Mouse (Mus musculus) myocyte (in vitro differentiated cells): ENCODE measurements around the gene Fah. TPM values are rescaled to one million over a fixed set of nuclear protein-coding genes. Genes with fewer than 3 reads are reported as not detected.

Experiments
- H3K27me3 ChIP-seq: one replicate; pipeline ENCODE4 v1.6.1; 2011; ENCODE audit not compliant: control insufficient read depth, insufficient read depth, insufficient read length
- H3K36me3 ChIP-seq: one replicate; pipeline ENCODE4 v1.6.1; 2011; ENCODE audit not compliant: control insufficient read depth, insufficient read depth
- H3K4me2 ChIP-seq: one replicate; pipeline ENCODE4 v1.6.1; 2011; ENCODE audit warnings: low read depth, control low read depth
- H3K4me3 ChIP-seq: one replicate; pipeline ENCODE4 v1.5.1; 2011; ENCODE audit warnings: mild to moderate bottlenecking, control low read depth, moderate library complexity
- H3K79me2 ChIP-seq: one replicate; pipeline ENCODE4 v1.6.1; 2011; ENCODE audit not compliant: control insufficient read depth, insufficient read depth
- H3ac ChIP-seq: one replicate; pipeline ENCODE4 v1.6.1; 2011; ENCODE audit not compliant: control insufficient read depth, insufficient read length
- CEBPB ChIP-seq: IDR thresholded peaks from 2 replicates; pipeline ENCODE4 v1.6.1; 2011; ENCODE audit warnings: mild to moderate bottlenecking, moderate library complexity; ENCODE audit not compliant: poor library complexity, insufficient read depth, severe bottlenecking
- E2F4 ChIP-seq: IDR thresholded peaks from one replicate; pipeline ENCODE4 v1.6.1; 2011; ENCODE audit warnings: mild to moderate bottlenecking, control low read depth, moderate library complexity; ENCODE audit not compliant: insufficient read depth
- MAX ChIP-seq: IDR thresholded peaks from one replicate; pipeline ENCODE4 v1.6.1; 2011; ENCODE audit warnings: low read depth, mild to moderate bottlenecking, control low read depth
- MYOD1 ChIP-seq, 3 experiments: IDR thresholded peaks; one replicate each; pipeline ENCODE4 v1.6.1; 2011; ENCODE audit warnings: control low read depth in 2 of 3, low read depth in 2 of 3, mild to moderate bottlenecking in 2 of 3, moderate library complexity in 1 of 3; ENCODE audit not compliant: insufficient read length in 2 of 3, control insufficient read depth in 1 of 3
- MYOG ChIP-seq, 3 experiments: IDR thresholded peaks; one replicate each; pipeline ENCODE4 v1.6.1; 2011; ENCODE audit warnings: control low read depth in 2 of 3, low read depth in 2 of 3, mild to moderate bottlenecking in 2 of 3; ENCODE audit not compliant: insufficient read length in 2 of 3, control insufficient read depth in 1 of 3, insufficient read depth in 1 of 3
- POLR2A ChIP-seq: IDR thresholded peaks from one replicate; pipeline ENCODE4 v1.6.1; 2011; ENCODE audit warnings: low read depth, mild to moderate bottlenecking, control low read depth, moderate library complexity; ENCODE audit not compliant: insufficient read length
- POLR2AphosphoS2 ChIP-seq: IDR thresholded peaks from one replicate; pipeline ENCODE4 v1.6.1; 2011; ENCODE audit warnings: low read depth, control low read depth; ENCODE audit not compliant: insufficient read length
- REST ChIP-seq: IDR thresholded peaks from one replicate; pipeline ENCODE4 v1.6.1; 2011; ENCODE audit warnings: mild to moderate bottlenecking, control low read depth, moderate library complexity; ENCODE audit not compliant: insufficient read depth, insufficient read length
- SRF ChIP-seq: IDR thresholded peaks from one replicate; pipeline ENCODE4 v1.6.1; 2011; ENCODE audit warnings: low read depth; ENCODE audit not compliant: control insufficient read depth, insufficient read length
- TCF12 ChIP-seq: IDR thresholded peaks from one replicate; pipeline ENCODE4 v1.6.1; 2011; ENCODE audit warnings: mild to moderate bottlenecking, control low read depth; ENCODE audit not compliant: poor library complexity, insufficient read depth, severe bottlenecking
- TCF3 ChIP-seq: IDR thresholded peaks from one replicate; pipeline ENCODE4 v1.6.1; 2011; ENCODE audit warnings: low read depth, control low read depth; ENCODE audit not compliant: insufficient read length
- USF1 ChIP-seq: IDR thresholded peaks from one replicate; pipeline ENCODE4 v1.6.1; 2011; ENCODE audit warnings: low read depth, mild to moderate bottlenecking, control low read depth, moderate library complexity
- polyA plus RNA-seq: library from polyadenylated mRNA; unstranded; fragments of >200 nt; fragmentation: generic; extraction: Trizol; gene quantifications from one replicate; pipeline ENCODE4 v1.2.1, GENCODE M21; 2012; ENCODE audit warnings: missing spikeins

Fah gene
- polyA plus RNA-seq, 1 experiment = 39.8 TPM

GRCm38 (mm10) chr7:84587101-84587783 is 19.3 kb downstream of the Fah start:
- Histone ChIP-seq H3K27me3 (no peaks in the 10 kb centered on the region), H3K4me2 (no peak overlapping the region), H3K79me2 (no peaks in the 10 kb centered on the region), H3K4me3 (no peak overlapping the region), H3K36me3 (no peaks in the 10 kb centered on the region), H3ac (no peak overlapping the region)
- TF ChIP-seq USF1 = no peak
- TF ChIP-seq TCF3 = no peak
- TF ChIP-seq SRF = no peak
- TF ChIP-seq MYOG (IDR thresholded peaks at IDR 0.05; ENCODE audit: control insufficient read depth in 1 of 3, insufficient read depth in 1 of 3, insufficient read length in 2 of 3, low read depth in 2 of 3) = no peak
- TF ChIP-seq CEBPB = no peak
- TF ChIP-seq REST = no peak
- no peak for TF ChIP-seq MYOD1 (IDR thresholded peaks at IDR 0.05; ENCODE audit: control insufficient read depth in 1 of 3, insufficient read length in 2 of 3, low read depth in 2 of 3)

- no peaks in the 10 kb centered on the region for H3K79me2 ChIP-seq
- no peak overlapping the region for H3ac ChIP-seq
- H3K27me3 ChIP-seq = no peaks in the 10 kb centered on the region
- H3K4me2 ChIP-seq = peak overlapping the region; percentile 18
- TF ChIP-seq MYOG (IDR thresholded peaks at IDR 0.05; ENCODE audit: control insufficient read depth in 1 of 3, insufficient read depth in 1 of 3, insufficient read length in 2 of 3, low read depth in 2 of 3) (peak in 1 of 3 experiments; percentile 43), POLR2A (no peak), USF1 (no peak), SRF (no peak), MYOD1 (IDR thresholded peaks at IDR 0.05; ENCODE audit: control insufficient read depth in 1 of 3, insufficient read length in 2 of 3, low read depth in 2 of 3) (peak in 2 of 3 experiments; percentile 35 to 49), TCF12 (no peak), E2F4 (no peak), MAX (no peak), CEBPB (no peak), TCF3 (no peak)
- no peak overlapping the region for H3K4me3 ChIP-seq
- no peaks in the 10 kb centered on the region for H3K36me3 ChIP-seq
Observed at GRCm38 (mm10) chr7:84586360-84587100, 20.0 kb downstream of the Fah start.

GRCm38 (mm10) chr7:84585086-84585485 is 21.4 kb downstream of the Fah start:
- no peak for TF ChIP-seq POLR2A
- no peak for TF ChIP-seq TCF3
- TF ChIP-seq TCF12 = no peak
- TF ChIP-seq MAX = no peak
- H3K27me3 ChIP-seq = no peaks in the 10 kb centered on the region
- no peak overlapping the region for H3ac ChIP-seq
- H3K36me3 ChIP-seq = no peaks in the 10 kb centered on the region
- H3K4me3 ChIP-seq = no peak overlapping the region
- no peaks in the 10 kb centered on the region for H3K79me2 ChIP-seq
- no peak overlapping the region for H3K4me2 ChIP-seq

- Histone ChIP-seq H3ac (no peak overlapping the region), H3K4me2 (no peak overlapping the region), H3K4me3 (no peak overlapping the region), H3K79me2 (no peaks in the 10 kb centered on the region), H3K27me3 (no peaks in the 10 kb centered on the region), H3K36me3 (no peaks in the 10 kb centered on the region)
- TF ChIP-seq REST (no peak), SRF (no peak), TCF12 (no peak), MYOG (IDR thresholded peaks at IDR 0.05; ENCODE audit: control insufficient read depth in 1 of 3, insufficient read depth in 1 of 3, insufficient read length in 2 of 3, low read depth in 2 of 3) (no peak), TCF3 (no peak)
Observed at GRCm38 (mm10) chr7:84579769-84580168, 26.8 kb downstream of the Fah start.

- no peaks in the 10 kb centered on the region for H3K36me3 ChIP-seq
- no peak overlapping the region for H3K4me2 ChIP-seq
- TF ChIP-seq TCF12 (no peak), SRF (no peak), REST (no peak), MAX (no peak), USF1 (no peak), TCF3 (no peak), MYOD1 (IDR thresholded peaks at IDR 0.05; ENCODE audit: control insufficient read depth in 1 of 3, insufficient read length in 2 of 3, low read depth in 2 of 3) (no peak), POLR2AphosphoS2 (no peak), CEBPB (no peak), POLR2A (no peak), MYOG (IDR thresholded peaks at IDR 0.05; ENCODE audit: control insufficient read depth in 1 of 3, insufficient read depth in 1 of 3, insufficient read length in 2 of 3, low read depth in 2 of 3) (no peak)
- H3K27me3 ChIP-seq = no peaks in the 10 kb centered on the region
- no peak overlapping the region for H3ac ChIP-seq
- H3K79me2 ChIP-seq = no peaks in the 10 kb centered on the region
- H3K4me3 ChIP-seq = no peak overlapping the region
Observed at GRCm38 (mm10) chr7:84578841-84579240, 27.7 kb downstream of the Fah start.
